Mouse (Mus musculus): ENCODE results near the gene Ttll6. TPM values are rescaled to one million over a fixed set of nuclear protein-coding genes. Genes with fewer than 3 reads are reported as not detected.

The Ttll6 gene
- polyA plus RNA-seq, 1 experiment from 2014 or later, result not detected

- H3K27me3 ChIP-seq, result peaks cover 95% of the 10 kb centered on the region
These were observed 44.8 kb downstream of the Ttll6 start for GRCm38 (mm10) chr11:96178356-96178755.

GRCm38 (mm10) chr11:96178911-96179503 lies 45.4 kb downstream of the Ttll6 start:
- Histone ChIP-seq H3K27me3 (peaks cover 94% of the 10 kb centered on the region), H3K4me1 (replicated peaks) (no peaks in the 10 kb centered on the region), H3K36me3 (no peaks in the 10 kb centered on the region), H3K4me2 (no peak overlapping the region), H3K4me3 (replicated peaks) (no peak overlapping the region), H3K9me3 (peaks cover 5% of the 10 kb centered on the region), H3K9ac (replicated peaks) (no peak overlapping the region), H3K27ac (no peak overlapping the region)
- under 1% methylated on average over 6 of the region's 6 CpGs for WGBS
- ATAC-seq (ENCODE audit: insufficient number of reproducible peaks, insufficient read depth, low FRiP score, low TSS enrichment, low read depth), result no peak

More at GRCm38 (mm10) chr11:96178356-96178755, 44.8 kb downstream of the Ttll6 start:
- Histone ChIP-seq H3K27ac (no peak overlapping the region), H3K9ac (replicated peaks) (no peak overlapping the region), H3K4me3 (replicated peaks) (no peak overlapping the region), H3K4me2 (no peak overlapping the region), H3K9me3 (peaks cover 5% of the 10 kb centered on the region), H3K36me3 (no peaks in the 10 kb centered on the region), H3K4me1 (replicated peaks) (no peaks in the 10 kb centered on the region)
- ATAC-seq (ENCODE audit: insufficient number of reproducible peaks, insufficient read depth, low FRiP score, low TSS enrichment, low read depth), result no peak
- WGBS, result 2% methylated on average over 8 of the region's 8 CpGs

- Histone ChIP-seq H3K9me3 (peaks cover 5% of the 10 kb centered on the region), H3K4me2 (no peak overlapping the region), H3K36me3 (no peaks in the 10 kb centered on the region), H3K4me3 (replicated peaks) (no peak overlapping the region), H3K9ac (replicated peaks) (no peak overlapping the region), H3K27me3 (peaks cover 92% of the 10 kb centered on the region), H3K4me1 (replicated peaks) (no peaks in the 10 kb centered on the region), H3K27ac (no peak overlapping the region)
- no peak for ATAC-seq (ENCODE audit: insufficient number of reproducible peaks, insufficient read depth, low FRiP score, low TSS enrichment, low read depth)
- WGBS, result 20% methylated on average over 4 of the region's 4 CpGs
These were observed 47.5 kb downstream of the Ttll6 start for GRCm38 (mm10) chr11:96181061-96181460.

- Histone ChIP-seq H3K4me2 (no peak overlapping the region), H3K9ac (replicated peaks) (no peak overlapping the region), H3K36me3 (no peaks in the 10 kb centered on the region), H3K27ac (no peak overlapping the region), H3K4me1 (replicated peaks) (no peaks in the 10 kb centered on the region), H3K4me3 (replicated peaks) (no peak overlapping the region), H3K27me3 (peaks cover 94% of the 10 kb centered on the region), H3K9me3 (peaks cover 5% of the 10 kb centered on the region)
- ATAC-seq (ENCODE audit: insufficient number of reproducible peaks, insufficient read depth, low FRiP score, low TSS enrichment, low read depth), result no peak
These were observed 50.6 kb downstream of the Ttll6 start for GRCm38 (mm10) chr11:96184233-96184632.

DNA sequence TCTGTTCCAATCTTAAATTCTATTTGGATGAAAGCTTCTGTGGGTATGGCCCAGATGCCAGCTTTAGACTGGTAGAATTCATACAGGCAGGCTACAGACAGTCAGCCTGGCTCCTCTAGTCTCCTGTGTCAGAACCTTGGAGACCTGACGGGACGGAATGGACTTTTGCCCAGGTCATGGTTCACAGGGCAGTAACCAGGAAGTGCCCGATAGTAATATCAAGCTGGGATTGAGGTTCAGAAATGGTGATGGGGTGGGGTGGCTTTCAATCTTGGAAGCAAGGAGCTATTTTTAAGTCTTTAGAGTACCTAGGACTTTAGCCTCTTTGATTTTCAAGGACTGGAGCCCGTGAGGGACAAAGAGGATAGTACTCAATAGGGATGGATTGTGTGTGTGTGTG lies 53.7 kb downstream of the Ttll6 start:
- H3K4me1 ChIP-seq (replicated peaks), result 0 out of 2 replicates have a peak, but pooled peaks cover 4% of the 10 kb centered on the region
- 23% methylated on average over 4 of the region's 4 CpGs for WGBS
- ATAC-seq (ENCODE audit: insufficient number of reproducible peaks, insufficient read depth, low FRiP score, low TSS enrichment, low read depth), result no peak
- H3K9ac ChIP-seq (replicated peaks), result no peak overlapping the region
- peaks cover 93% of the 10 kb centered on the region for H3K27me3 ChIP-seq
- no peaks in the 10 kb centered on the region for H3K36me3 ChIP-seq
- no peak overlapping the region for H3K4me2 ChIP-seq
- no peak overlapping the region for H3K27ac ChIP-seq
- peaks cover 5% of the 10 kb centered on the region for H3K9me3 ChIP-seq
- H3K4me3 ChIP-seq (replicated peaks), result no peak overlapping the region

GRCm38 (mm10) chr11:96189810-96190522 lies 56.4 kb downstream of the Ttll6 start:
- Histone ChIP-seq H3K27ac (no peak overlapping the region), H3K4me3 (replicated peaks) (no peak overlapping the region), H3K4me2 (no peak overlapping the region), H3K4me1 (replicated peaks) (peaks cover 11% of the 10 kb centered on the region), H3K9ac (replicated peaks) (no peak overlapping the region), H3K27me3 (peaks cover 98% of the 10 kb centered on the region), H3K36me3 (no peaks in the 10 kb centered on the region), H3K9me3 (no peaks in the 10 kb centered on the region)
- 1% methylated on average over 28 of the region's 28 CpGs for WGBS
- no peak for ATAC-seq (ENCODE audit: insufficient number of reproducible peaks, insufficient read depth, low FRiP score, low TSS enrichment, low read depth)

- Histone ChIP-seq H3K4me3 (replicated peaks) (no peak overlapping the region), H3K27ac (no peak overlapping the region), H3K27me3 (peaks cover 98% of the 10 kb centered on the region), H3K9me3 (no peaks in the 10 kb centered on the region), H3K4me1 (replicated peaks) (peaks cover 11% of the 10 kb centered on the region), H3K9ac (replicated peaks) (no peak overlapping the region), H3K36me3 (no peaks in the 10 kb centered on the region), H3K4me2 (no peak overlapping the region)
- 5% methylated on average over 5 of the region's 5 CpGs for WGBS
- ATAC-seq (ENCODE audit: insufficient number of reproducible peaks, insufficient read depth, low FRiP score, low TSS enrichment, low read depth), result no peak
These were observed 57.5 kb downstream of the Ttll6 start for GRCm38 (mm10) chr11:96191132-96191531.

GRCm38 (mm10) chr11:96193521-96194400 lies 60.2 kb downstream of the Ttll6 start, which contains the start of gene Hoxb13:
Gene Hoxb13 (plus strand): TSS chr11:96194316.
- peaks cover 98% of the 10 kb centered on the region for H3K27me3 ChIP-seq
- H3K9ac ChIP-seq (replicated peaks), result no peak within 1 kb of the TSS
- ATAC-seq (ENCODE audit: insufficient number of reproducible peaks, insufficient read depth, low FRiP score, low TSS enrichment, low read depth), result 0 out of 2 replicates have a peak, but pooled peaks have one; percentile 68
- 1% methylated on average over 35 of the region's 35 CpGs for WGBS
- H3K27ac ChIP-seq, result no peak within 1 kb of the TSS
- H3K36me3 ChIP-seq, result no peaks in the 10 kb centered on the region
- H3K4me3 ChIP-seq (replicated peaks), result peak within 1 kb of the TSS; percentile 25
- peaks cover 11% of the 10 kb centered on the region for H3K4me1 ChIP-seq (replicated peaks)
- peak within 1 kb of the TSS; percentile 48 for H3K4me2 ChIP-seq
- no peaks in the 10 kb centered on the region for H3K9me3 ChIP-seq

GRCm38 (mm10) chr11:96194401-96194710 lies 60.8 kb downstream of the Ttll6 start:
- no peaks in the 10 kb centered on the region for H3K36me3 ChIP-seq
- 0% methylated on average over 10 of the region's 10 CpGs for WGBS
- no peak overlapping the region for H3K27ac ChIP-seq
- H3K9ac ChIP-seq (replicated peaks), result no peak overlapping the region
- peak overlapping the region; percentile 25 for H3K4me3 ChIP-seq (replicated peaks)
- peaks cover 11% of the 10 kb centered on the region for H3K4me1 ChIP-seq (replicated peaks)
- ATAC-seq (ENCODE audit: insufficient number of reproducible peaks, insufficient read depth, low FRiP score, low TSS enrichment, low read depth), result no peak
- H3K27me3 ChIP-seq, result peaks cover 98% of the 10 kb centered on the region
- no peaks in the 10 kb centered on the region for H3K9me3 ChIP-seq
- peak overlapping the region; percentile 48 for H3K4me2 ChIP-seq

GRCm38 (mm10) chr11:96194961-96195640 lies 61.5 kb downstream of the Ttll6 start:
- Histone ChIP-seq H3K9ac (replicated peaks) (no peak overlapping the region), H3K4me3 (replicated peaks) (no peak overlapping the region), H3K27ac (no peak overlapping the region), H3K36me3 (no peaks in the 10 kb centered on the region), H3K4me2 (no peak overlapping the region), H3K27me3 (peaks cover 100% of the 10 kb centered on the region), H3K4me1 (replicated peaks) (peaks cover 11% of the 10 kb centered on the region), H3K9me3 (no peaks in the 10 kb centered on the region)
- no peak for ATAC-seq (ENCODE audit: insufficient number of reproducible peaks, insufficient read depth, low FRiP score, low TSS enrichment, low read depth)
- 8% methylated on average over 11 of the region's 11 CpGs for WGBS

Data from limb, embryonic 12.5 days (tissue).